7 mouse cellular contexts compared by ENCODE assay signal in the genomic region with DNA sequence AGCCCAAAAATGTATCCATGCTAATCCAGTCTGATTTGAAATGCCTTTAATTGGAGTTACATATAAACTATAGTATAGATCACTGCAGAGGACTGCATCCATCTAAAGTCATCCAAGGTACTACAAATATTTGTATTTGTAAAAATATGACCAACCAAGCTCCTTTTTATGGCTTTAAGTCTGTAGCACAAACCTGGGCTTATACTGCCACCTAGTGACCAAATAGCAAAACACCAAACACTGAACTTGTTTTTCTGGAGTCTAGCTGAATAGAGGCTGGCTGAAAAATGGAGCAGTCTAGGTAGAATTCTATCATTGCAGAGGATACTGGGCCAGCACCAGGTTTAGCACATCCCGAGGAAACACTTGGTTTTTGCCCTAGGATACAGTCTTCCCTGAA. TPM values are rescaled to one million over a fixed set of nuclear protein-coding genes. Genes with fewer than 3 reads are reported as not detected.
DNase-seq lines count a peak whose midpoint lies in the region; ATAC-seq and TF ChIP-seq lines count a peak whose summit lies in the region.

No protein-coding gene starts in this region.

- no peak overlapping the region for H3K9ac ChIP-seq in ES-E14 (ENCODE audit: insufficient read depth, low read depth, low read length, poor library complexity, severe bottlenecking)
- no peak overlapping the region for H3K9ac ChIP-seq in forebrain, embryonic 15.5 days (replicated peaks)

- no peak overlapping the region for H3K4me3 ChIP-seq in left cerebral cortex, adult 2 months
- no peak overlapping the region for H3K4me3 ChIP-seq in ES-E14 (ENCODE audit: insufficient read depth in 1 of 2, low read depth in 1 of 2, low read length in 2 of 2, poor library complexity in 1 of 2, severe bottlenecking in 1 of 2)
- no peak overlapping the region for H3K4me3 ChIP-seq in forebrain, embryonic 15.5 days

- WGBS in forebrain, embryonic 15.5 days: 3% methylated on average over 1 of the region's 1 CpGs

- H3K9me3 ChIP-seq in ES-E14 (ENCODE audit: control insufficient read depth, insufficient read depth, low read depth, low read length): no peaks in the 10 kb centered on the region
- no peaks in the 10 kb centered on the region for H3K9me3 ChIP-seq in forebrain, embryonic 15.5 days

- TF ChIP-seq CTCF in left cerebral cortex, adult 2 months (IDR thresholded peaks at IDR 0.05): peak; percentile 78

- peaks cover 28% of the 10 kb centered on the region for H3K27me3 ChIP-seq in forebrain, embryonic 15.5 days

- in situ Hi-C loops in ES-E14 (cut with MboI; ENCODE audit: low sequenced_read_pairs in 2 of 2, unreplicated experiment in 2 of 2): loop anchor here in 1 of 2 experiments (10.0 kb wide), 1 partner anchor 176 kb away; no protein-coding TSS in a partner anchor

- peak; percentile 59 for ATAC-seq in activated CD4-positive, CD25-positive, alpha-beta regulatory T cell, adult 4 months
- ATAC-seq in forebrain, embryonic 15.5 days (replicated peaks): peak; percentile 53; the same call in 1 of the 2 replicates
- ATAC-seq in megakaryocyte progenitor cell, adult 5-6 weeks (replicated peaks; ENCODE audit: poor library complexity): peak; percentile 73; the same call in 1 of the 2 replicates

- no peak overlapping the region for H3K27ac ChIP-seq in left cerebral cortex, adult 2 months
- H3K27ac ChIP-seq in ES-E14 (ENCODE audit: insufficient read depth, low read depth, low read length, poor library complexity, severe bottlenecking): no peak overlapping the region
- H3K27ac ChIP-seq in forebrain, embryonic 15.5 days (replicated peaks): no peak overlapping the region

- intact Hi-C loops in left cerebral cortex, adult 2 months (cut with DNase I): loop anchor here (2.0 to 10.0 kb wide), 3 partner anchors 246 to 946 kb away; no protein-coding TSS in a partner anchor

- no peak for DNase-seq in left cerebral cortex, adult 2 months (ENCODE audit: extremely low spot score in 1 of 2, low spot score in 2 of 2)
- DNase-seq in left cerebral cortex, adult 8-10 months (ENCODE audit: low spot score in 2 of 2): no peak
- DNase-seq in ES-E14 (ENCODE audit: low read depth, low spot score): no peak
- no peak for DNase-seq in right cerebral cortex, postnatal 14 days

- H3K4me2 ChIP-seq in forebrain, embryonic 15.5 days (replicated peaks): no peak overlapping the region

- no peaks in the 10 kb centered on the region; a peak in 1 of 4 replicates for H3K4me1 ChIP-seq in ES-E14 (ENCODE audit: control insufficient read depth in 2 of 2, insufficient read depth in 2 of 2, low read length in 2 of 2, poor library complexity in 1 of 2)
- no peaks in the 10 kb centered on the region for H3K4me1 ChIP-seq in forebrain, embryonic 15.5 days

- no peaks in the 10 kb centered on the region for H3K36me3 ChIP-seq in ES-E14 (ENCODE audit: control insufficient read depth, insufficient read depth, low read length, poor library complexity, severe bottlenecking)
- no peaks in the 10 kb centered on the region for H3K36me3 ChIP-seq in forebrain, embryonic 15.5 days

TF ChIP-seq in ES-E14, 5 proteins besides CTCF, POLR2A, EP300 and RAD21:
- TF ChIP-seq ZC3H11A (IDR thresholded peaks at IDR 0.05; ENCODE audit: borderline replicate concordance, low read depth, low read length): peak; percentile 63; the same call in 1 of the 2 replicates
- no peak for TF ChIP-seq MAFK (IDR thresholded peaks at IDR 0.05; ENCODE audit: insufficient read depth, low read depth, low read length)
- no peak for TF ChIP-seq CHD2 (IDR thresholded peaks at IDR 0.05; ENCODE audit: low read depth, low read length)
- TF ChIP-seq ZNF384 (IDR thresholded peaks at IDR 0.05; ENCODE audit: low read depth, low read length): no peak
- TF ChIP-seq HCFC1 (IDR thresholded peaks at IDR 0.05; ENCODE audit: borderline replicate concordance, insufficient read depth, low read length): no peak

RNA-seq across cellular contexts. Expression of a gene that starts 19.0 kb away (rescaled TPM):
- not detected for total RNA-seq in left cerebral cortex, adult 2 months (2021)
- total RNA-seq in left cerebral cortex, adult 8-10 months (2022): not detected
- not detected in 2 replicates for total RNA-seq in ES-E14 (2012; rRNA removed)
- not detected for polyA plus RNA-seq in activated CD4-positive, CD25-positive, alpha-beta regulatory T cell, adult 4 months (2017; shearing (Covaris generic))
- polyA plus RNA-seq in forebrain, embryonic 15.5 days (2015; fragmentation: Nextera tagmentation; extraction: Ambion mirVana): not detected in 2 replicates
- total RNA-seq in megakaryocyte progenitor cell, adult 5-6 weeks (2015): 3.1 TPM in 1 of 2 replicates, not detected in the other
- total RNA-seq in megakaryocyte progenitor cell, adult 5-6 weeks (2017): not detected in 2 replicates

RNA-seq across cellular contexts. Expression of a gene that starts 26.5 kb away (rescaled TPM):
- total RNA-seq in left cerebral cortex, adult 2 months (2021): not detected
- total RNA-seq in left cerebral cortex, adult 8-10 months (2022): not detected
- 3.0 and 4.3 TPM in 2 replicates for total RNA-seq in ES-E14 (2012; rRNA removed)
- under 1 TPM in 1 of 2 experiments, not detected in 1; 0.42 TPM for polyA plus RNA-seq in activated CD4-positive, CD25-positive, alpha-beta regulatory T cell, adult 4 months (2017; shearing (Covaris generic))
- 0.47 and 0.73 TPM in 2 replicates for polyA plus RNA-seq in forebrain, embryonic 15.5 days (2015; fragmentation: Nextera tagmentation; extraction: Ambion mirVana)
- total RNA-seq in megakaryocyte progenitor cell, adult 5-6 weeks (2015): not detected in 2 replicates
- not detected in 2 replicates for total RNA-seq in megakaryocyte progenitor cell, adult 5-6 weeks (2017)
